Mouse (Mus musculus) myocyte (in vitro differentiated cells): ENCODE measurements at regions not wholly inside any gene's neighbourhood (a gene's known extent, or its start where the extent isn't known, plus 50 kb on each side); places are given as distances from the start of the nearest gene placed in this dataset.

ENCODE experiments used
- E2F4 ChIP-seq: IDR thresholded peaks from one replicate; pipeline ENCODE4 v1.6.1; 2011; ENCODE audit warnings: mild to moderate bottlenecking, control low read depth, moderate library complexity; ENCODE audit not compliant: insufficient read depth
- POLR2A ChIP-seq: IDR thresholded peaks from one replicate; pipeline ENCODE4 v1.6.1; 2011; ENCODE audit warnings: low read depth, mild to moderate bottlenecking, control low read depth, moderate library complexity; ENCODE audit not compliant: insufficient read length
- TCF12 ChIP-seq: IDR thresholded peaks from one replicate; pipeline ENCODE4 v1.6.1; 2011; ENCODE audit warnings: mild to moderate bottlenecking, control low read depth; ENCODE audit not compliant: poor library complexity, insufficient read depth, severe bottlenecking
- TCF3 ChIP-seq: IDR thresholded peaks from one replicate; pipeline ENCODE4 v1.6.1; 2011; ENCODE audit warnings: low read depth, control low read depth; ENCODE audit not compliant: insufficient read length
- USF1 ChIP-seq: IDR thresholded peaks from one replicate; pipeline ENCODE4 v1.6.1; 2011; ENCODE audit warnings: low read depth, mild to moderate bottlenecking, control low read depth, moderate library complexity

GRCm38 (mm10) chr7:137549991-137550390, 112.6 kb downstream of the Glrx3 start:
- TF ChIP-seq USF1, result no peak
- TF ChIP-seq E2F4, result no peak
- TF ChIP-seq POLR2A, result no peak
- no peak for TF ChIP-seq TCF3
- TF ChIP-seq TCF12, result no peak
